Mouse (Mus musculus) activated CD4-positive, CD25-positive, alpha-beta regulatory T cell, adult 4 months (primary cell): ENCODE data around the gene BC005537. TPM values are rescaled to one million over a fixed set of nuclear protein-coding genes. Genes with fewer than 3 reads are reported as not detected.

Experiments used
- ATAC-seq: one replicate; pipeline ENCODE4 v1.8.0; 2017
- polyA plus RNA-seq, 2 experiments: library from polyadenylated mRNA; unstranded; fragments of 100-300 nt; shearing (Covaris generic); gene quantifications; one replicate each; pipeline ENCODE4 v1.2.1; 2017

The BC005537 gene
- polyA plus RNA-seq, 2 experiments from 2014 or later = 32.0 to 44.4 TPM

DNA sequence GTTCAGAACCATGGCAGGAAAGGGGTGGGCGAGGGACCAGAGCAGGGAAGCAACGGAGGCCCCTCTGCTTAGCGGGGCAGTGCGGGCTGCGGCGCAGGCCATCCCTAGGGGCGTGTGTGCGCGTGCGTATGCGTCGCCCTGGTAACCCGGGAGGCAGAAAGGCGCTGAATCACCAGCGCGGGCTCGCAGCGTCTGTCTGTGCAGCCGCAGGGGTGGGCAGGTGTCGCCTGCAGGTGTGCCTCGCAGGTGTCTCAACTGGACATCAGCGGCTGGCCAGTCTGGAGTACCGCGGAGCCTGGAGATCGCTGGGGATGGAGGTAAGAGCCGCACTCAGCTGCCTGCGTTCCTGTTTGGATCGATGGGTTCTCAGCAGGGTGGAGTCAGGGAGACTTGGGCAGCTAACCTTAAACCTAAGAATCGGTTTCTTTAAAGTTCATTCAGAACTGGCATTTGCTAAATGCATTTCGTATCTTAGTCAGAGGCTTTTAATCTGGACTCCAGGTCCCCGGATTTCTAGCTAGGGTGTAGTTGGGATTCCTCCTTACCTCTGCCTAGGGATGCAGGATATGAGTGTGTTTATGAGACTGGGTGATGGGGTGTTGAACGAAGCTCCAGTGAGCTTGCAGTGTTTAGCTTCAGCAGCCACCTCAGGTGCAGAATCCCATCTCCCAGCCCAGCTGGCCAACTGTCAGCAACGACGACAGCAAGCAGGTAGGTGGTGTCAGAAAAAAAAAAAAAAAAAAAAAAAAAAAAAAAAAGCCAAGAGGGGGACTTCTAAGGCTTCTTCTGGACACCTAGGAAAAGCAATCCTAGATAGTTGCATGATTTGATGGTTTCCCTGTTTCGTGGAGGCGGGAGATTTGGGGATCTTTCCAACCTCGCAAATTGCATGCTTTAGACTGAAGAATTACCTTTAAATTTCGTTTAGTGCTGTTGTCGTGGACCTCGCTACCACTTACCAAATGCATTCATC lies 43.8 kb downstream of the BC005537 start, which contains the start of gene D130043K22Rik:
Gene D130043K22Rik (plus strand): TSS at position 153 of the 973 bp plus-strand sequence.
- ATAC-seq = no peak

DNA sequence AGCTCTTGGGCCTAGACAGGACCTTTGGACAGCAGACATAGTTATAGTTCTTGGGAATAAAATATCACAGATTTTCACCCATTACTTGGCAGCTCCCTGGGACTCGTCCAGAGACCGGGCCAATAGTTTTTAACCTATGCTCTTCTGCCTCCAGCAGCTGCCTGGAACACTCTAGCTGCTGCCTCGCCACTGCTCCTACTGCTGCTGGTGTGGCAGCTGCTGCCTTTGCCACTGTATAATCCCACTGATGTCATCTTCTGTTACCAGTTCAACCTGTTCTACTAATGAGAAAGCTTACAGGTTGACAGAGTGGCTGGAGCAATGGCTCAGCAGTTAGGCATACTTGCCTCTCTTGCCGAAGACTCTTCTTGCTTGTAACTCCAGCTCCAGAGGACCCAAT lies 47.9 kb downstream of the BC005537 start:
- ATAC-seq = no peak

GRCm38 (mm10) chr13:24851989-24852388 lies 50.5 kb downstream of the BC005537 start:
- no peak for ATAC-seq

GRCm38 (mm10) chr13:24852570-24852969 lies 51.1 kb downstream of the BC005537 start:
- no peak for ATAC-seq

- no peak for ATAC-seq
Measured at GRCm38 (mm10) chr13:24859115-24859514, 57.7 kb downstream of the BC005537 start.

- ATAC-seq = no peak
Measured at GRCm38 (mm10) chr13:24861084-24861483, 59.6 kb downstream of the BC005537 start.

DNA sequence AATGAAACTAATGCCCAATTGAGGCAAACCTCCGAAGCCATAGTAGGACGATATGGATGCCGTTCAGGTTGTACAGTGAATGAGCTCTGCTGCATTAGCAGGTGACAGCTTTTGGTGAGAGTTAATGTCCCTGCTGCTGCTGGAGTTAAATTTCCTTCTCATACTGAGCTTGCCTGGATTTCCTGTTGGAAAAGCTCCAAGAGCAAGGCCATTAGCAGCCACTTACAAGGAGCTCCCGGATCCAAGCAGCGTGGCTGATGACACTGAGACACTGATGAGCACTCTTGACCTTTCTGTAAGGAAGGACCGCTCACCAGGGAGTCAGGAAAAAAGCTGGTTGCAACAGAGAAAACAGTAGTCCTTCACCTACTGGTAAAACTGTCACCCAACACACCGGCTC lies 60.6 kb downstream of the BC005537 start:
- ATAC-seq = no peak

GRCm38 (mm10) chr13:24862520-24862919 lies 61.1 kb downstream of the BC005537 start:
- ATAC-seq = no peak

Other genes starting within 250 kb of the BC005537 start
- gene Ripor2, start 219.5 kb upstream of the BC005537 start, polyA plus RNA-seq = 100 to 1,000 TPM; 210 to 273 TPM
- not detected for gene Armh2, start 60.4 kb upstream of the BC005537 start, polyA plus RNA-seq
- 10 to 100 TPM; 47.8 to 61.4 TPM for gene Gmnn, start 39.7 kb upstream of the BC005537 start, polyA plus RNA-seq
- 10 to 100 TPM; 69.2 to 76.1 TPM for gene Acot13, start 29.9 kb downstream of the BC005537 start, polyA plus RNA-seq
- gene Tdp2, start 30.0 kb downstream of the BC005537 start, polyA plus RNA-seq = 10 to 100 TPM; 17.2 to 24.2 TPM
- under 1 TPM; 0.24 to 0.25 TPM for gene D130043K22Rik, start 43.5 kb downstream of the BC005537 start, polyA plus RNA-seq
- under 1 TPM; 0.20 to 0.49 TPM for gene Aldh5a1, start 136.0 kb downstream of the BC005537 start, polyA plus RNA-seq
- gene Gpld1, start 141.5 kb downstream of the BC005537 start, polyA plus RNA-seq = 1 to 10 TPM in 1 of 2 experiments, under 1 TPM in 1; 0.98 to 2.4 TPM
- gene Mrs2, start 218.7 kb downstream of the BC005537 start, polyA plus RNA-seq = 1 to 10 TPM; 5.6 to 5.7 TPM